13 mouse cellular contexts compared by ENCODE assay signal in the genomic region with DNA sequence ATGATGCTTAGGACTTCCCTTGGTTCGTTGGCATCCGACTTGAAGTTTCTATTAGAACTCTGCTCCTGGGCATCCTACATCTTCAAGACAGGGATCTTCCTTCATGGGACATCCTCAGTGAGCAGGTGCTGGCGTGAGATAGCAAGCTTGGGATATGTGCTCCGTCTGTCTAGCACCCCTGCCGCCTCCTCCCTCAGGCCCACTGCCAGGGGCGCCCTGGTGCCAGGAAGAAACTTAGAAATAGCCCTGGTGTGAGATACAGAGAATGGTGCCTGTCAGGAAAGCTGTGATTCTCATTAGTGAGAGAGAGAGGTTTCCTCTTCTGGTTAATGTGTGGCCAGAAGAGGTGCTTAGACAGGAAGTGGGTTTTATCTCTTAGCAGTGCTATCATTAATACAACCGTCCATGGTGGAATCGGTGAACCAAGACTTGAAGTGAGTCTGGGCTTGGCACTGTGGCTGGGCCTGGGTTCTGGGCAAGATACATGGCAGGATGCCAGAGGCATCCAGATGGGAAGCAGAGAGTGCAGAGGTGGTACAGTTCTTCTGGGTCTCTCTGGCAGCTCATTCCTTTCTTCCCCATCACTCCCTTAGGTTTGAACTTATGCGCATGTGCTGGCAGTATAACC. TPM values are rescaled to one million over a fixed set of nuclear protein-coding genes. Genes with fewer than 3 reads are reported as not detected.
DNase-seq lines count a peak whose midpoint lies in the region; ATAC-seq and TF ChIP-seq lines count a peak whose summit lies in the region.
"Had no signal": no experiment of that assay in that cellular context is flagged by ENCODE, and none has a peak within 500 bp of the region (broad histone marks: within the 10 kb centered on the region; RNA-seq: fewer than 3 reads in every experiment).

No protein-coding gene starts in this region.

- H3K36me3 ChIP-seq in forebrain, embryonic 14.5 days (ENCODE audit: control insufficient read depth, insufficient read depth, low read length) = peaks cover 53% of the 10 kb centered on the region
- H3K36me3 ChIP-seq in forebrain, embryonic 11.5 days (ENCODE audit: control insufficient read depth, insufficient read depth, low read length) = no peaks in the 10 kb centered on the region
- peaks cover 67% of the 10 kb centered on the region for H3K36me3 ChIP-seq in neural tube, embryonic 13.5 days

- H3K9ac ChIP-seq in forebrain, embryonic 14.5 days (ENCODE audit: low read length) = no peak overlapping the region
- H3K9ac ChIP-seq in forebrain, embryonic 11.5 days (ENCODE audit: low read length) = no peak overlapping the region
- no peak overlapping the region for H3K9ac ChIP-seq in neural tube, embryonic 13.5 days
- H3K9ac ChIP-seq: embryonic facial prominence, embryonic 13.5 days; intestine, embryonic 15.5 days had no signal

- 83% methylated on average over 9 of the region's 9 CpGs for WGBS in forebrain, embryonic 14.5 days
- 94% methylated on average over 9 of the region's 9 CpGs for WGBS in forebrain, embryonic 11.5 days
- WGBS in neural tube, embryonic 13.5 days = 90% methylated on average over 9 of the region's 9 CpGs

- no peak overlapping the region for H3K4me3 ChIP-seq in forebrain, embryonic 14.5 days (ENCODE audit: low read depth, low read length)
- H3K4me3 ChIP-seq in forebrain, embryonic 11.5 days (ENCODE audit: low read depth, low read length) = no peak overlapping the region
- H3K4me3 ChIP-seq in neural tube, embryonic 13.5 days = no peak overlapping the region
- H3K4me3 ChIP-seq: embryonic facial prominence, embryonic 13.5 days; intestine, embryonic 15.5 days had no signal

- no peaks in the 10 kb centered on the region for H3K9me3 ChIP-seq in forebrain, embryonic 14.5 days (replicated peaks; ENCODE audit: control insufficient read depth, low read length)
- H3K9me3 ChIP-seq in forebrain, embryonic 11.5 days (ENCODE audit: control insufficient read depth, low read length) = no peaks in the 10 kb centered on the region
- H3K9me3 ChIP-seq in neural tube, embryonic 13.5 days = no peaks in the 10 kb centered on the region
- H3K9me3 ChIP-seq: embryonic facial prominence, embryonic 13.5 days; intestine, embryonic 15.5 days had no signal

- peak overlapping the region; percentile 36; the same call in 1 of the 2 replicates for H3K27ac ChIP-seq in forebrain, embryonic 14.5 days (ENCODE audit: low read depth, low read length)
- no peak overlapping the region for H3K27ac ChIP-seq in forebrain, embryonic 11.5 days (ENCODE audit: low read depth, low read length)
- H3K27ac ChIP-seq in neural tube, embryonic 13.5 days (replicated peaks) = 0 out of 2 replicates have a peak overlapping the region, but pooled peaks have one; percentile 28
- H3K27ac ChIP-seq: intestine, embryonic 15.5 days; macrophage had no signal

- no peak for TF ChIP-seq CTCF in Patski (IDR thresholded peaks at IDR 0.05)

- DNase-seq in forebrain, embryonic 14.5 days (ENCODE audit: low spot score) = no peak
- DNase-seq in forebrain, embryonic 11.5 days (ENCODE audit: low spot score) = no peak
- DNase-seq in neural tube, embryonic 10.5 days (ENCODE audit: extremely low spot score, low spot score) = no peak
- peak; percentile 64 for DNase-seq in Patski (ENCODE audit: low read depth, low spot score)
- no peak for DNase-seq in spleen, postnatal 14 days (ENCODE audit: low spot score in 2 of 2)
- DNase-seq: heart, postnatal 4 days; thymus, postnatal 36 days had no signal

- POLR2A ChIA-PET in Patski (lab: Charles Lee) = interaction anchor here (1.0 kb wide), 2 partner anchors 9 to 24 kb away, joined by 3 read pairs; no protein-coding TSS in a partner anchor

- ATAC-seq in forebrain, embryonic 14.5 days = no peak; the same call in 1 of the 2 replicates
- no peak for ATAC-seq in forebrain, embryonic 11.5 days (replicated peaks; ENCODE audit: low FRiP score)
- no peak for ATAC-seq in neural tube, embryonic 13.5 days (ENCODE audit: low read depth)
- peak; percentile 63 for ATAC-seq in Patski
- 0 out of 2 replicates have a peak, but pooled peaks have one; percentile 13 for ATAC-seq in neutrophil, adult 5-6 weeks (ENCODE audit: extremely low read depth, insufficient number of reproducible peaks, low FRiP score, poor library complexity, severe bottlenecking)
- ATAC-seq: intestine, embryonic 15.5 days had no signal

- H3K4me1 ChIP-seq in forebrain, embryonic 14.5 days (ENCODE audit: control insufficient read depth, insufficient read depth, low read length) = peaks cover 3% of the 10 kb centered on the region
- no peaks in the 10 kb centered on the region for H3K4me1 ChIP-seq in forebrain, embryonic 11.5 days (replicated peaks; ENCODE audit: control insufficient read depth, insufficient read depth, low read length)
- peaks cover 17% of the 10 kb centered on the region for H3K4me1 ChIP-seq in neural tube, embryonic 13.5 days (replicated peaks)

- in situ Hi-C loops in Patski (cut with MboI; ENCODE audit: low pct_unique_long_range_greater_than_20kb) = no loop called here

- no peaks in the 10 kb centered on the region for H3K27me3 ChIP-seq in forebrain, embryonic 14.5 days (replicated peaks; ENCODE audit: control insufficient read depth, insufficient read depth, low read length)
- H3K27me3 ChIP-seq in forebrain, embryonic 11.5 days (ENCODE audit: control insufficient read depth, insufficient read depth, low read length) = no peaks in the 10 kb centered on the region
- no peaks in the 10 kb centered on the region for H3K27me3 ChIP-seq in neural tube, embryonic 13.5 days
- no peaks in the 10 kb centered on the region for H3K27me3 ChIP-seq in Patski
- H3K27me3 ChIP-seq: embryonic facial prominence, embryonic 13.5 days; intestine, embryonic 15.5 days had no signal

- CTCF ChIA-PET in Patski (lab: Charles Lee) = no interaction called here

- H3K4me2 ChIP-seq in forebrain, embryonic 14.5 days (ENCODE audit: low read length) = no peak overlapping the region
- no peak overlapping the region for H3K4me2 ChIP-seq in forebrain, embryonic 11.5 days (ENCODE audit: low read depth, low read length, severe bottlenecking)
- no peak overlapping the region for H3K4me2 ChIP-seq in neural tube, embryonic 13.5 days
- H3K4me2 ChIP-seq: embryonic facial prominence, embryonic 13.5 days; intestine, embryonic 15.5 days had no signal

RNA-seq across cellular contexts. Expression of a gene that starts 38.5 kb away (rescaled TPM):
- not detected in 2 replicates for polyA plus RNA-seq in forebrain, embryonic 14.5 days (2014; fragmentation: Nextera tagmentation; extraction: Ambion mirVana)
- not detected in 2 replicates for polyA plus RNA-seq in forebrain, embryonic 11.5 days (2014; fragmentation: Nextera tagmentation; extraction: Ambion mirVana)
- polyA plus RNA-seq in neural tube, embryonic 13.5 days (2015; fragmentation: Nextera tagmentation; extraction: Ambion mirVana) = not detected in 2 replicates
- polyA plus RNA-seq in Patski (2021) = not detected
- 1.6 TPM in 1 of 2 replicates, not detected in the other for total RNA-seq in neutrophil, adult 5-6 weeks (2017)
- total RNA-seq: heart, postnatal 4 days had no signal
- polyA plus RNA-seq: intestine, embryonic 15.5 days; liver, embryonic 16.5 days had no signal

RNA-seq across cellular contexts. Expression of a gene that starts 48.1 kb away (rescaled TPM):
- 0.10 and 0.11 TPM in 2 replicates for polyA plus RNA-seq in forebrain, embryonic 14.5 days (2014; fragmentation: Nextera tagmentation; extraction: Ambion mirVana)
- 0.19 and 0.39 TPM in 2 replicates for polyA plus RNA-seq in forebrain, embryonic 11.5 days (2014; fragmentation: Nextera tagmentation; extraction: Ambion mirVana)
- polyA plus RNA-seq in neural tube, embryonic 13.5 days (2015; fragmentation: Nextera tagmentation; extraction: Ambion mirVana) = 0.17 and 0.21 TPM in 2 replicates
- 0.40 TPM for polyA plus RNA-seq in Patski (2021)
- total RNA-seq in neutrophil, adult 5-6 weeks (2017) = 50.5 and 52.1 TPM in 2 replicates

Comparison
In these comparisons a context has a peak if more than half of its experiments do, and no peak if none do; other contexts are left out.
1. ATAC-seq: peak in Patski (single experiment) and neutrophil, adult 5-6 weeks (single experiment); none in forebrain, embryonic 14.5 days (single experiment), forebrain, embryonic 11.5 days (single experiment) and neural tube, embryonic 13.5 days (single experiment).